18 mouse cellular contexts compared by ENCODE assay signal in genomic region chr4:126228144-126228543, GRCm38 (mm10). TPM values are rescaled to one million over a fixed set of nuclear protein-coding genes. Genes with fewer than 3 reads are reported as not detected.
DNase-seq lines count a peak whose midpoint lies in the region; ATAC-seq and TF ChIP-seq lines count a peak whose summit lies in the region.
"Had no signal": no experiment of that assay in that cellular context is flagged by ENCODE, and none has a peak within 500 bp of the region (broad histone marks: within the 10 kb centered on the region; RNA-seq: fewer than 3 reads in every experiment).

No protein-coding gene starts in this region.

- no peak for TF ChIP-seq CTCF in gastrocnemius, adult 2 months (IDR thresholded peaks at IDR 0.05)
- TF ChIP-seq CTCF in kidney, adult 2 months (conservative IDR thresholded peaks at IDR 0.05; ENCODE audit: insufficient read depth, insufficient read length, low read depth, low read length), result no peak

- 23% methylated on average over 5 of the region's 5 CpGs for WGBS in kidney, embryonic 15.5 days
- 49% methylated on average over 5 of the region's 5 CpGs for WGBS in kidney, adult 2 months

- H3K4me1 ChIP-seq in kidney, embryonic 15.5 days, result peaks cover 18% of the 10 kb centered on the region
- no peaks in the 10 kb centered on the region; the same call in 1 of the 2 replicates for H3K4me1 ChIP-seq in kidney, adult 2 months (ENCODE audit: control insufficient read depth, insufficient read depth, low read length)

- ATAC-seq in kidney, embryonic 15.5 days (replicated peaks; ENCODE audit: low FRiP score), result no peak

- no peaks in the 10 kb centered on the region for H3K9me3 ChIP-seq in kidney, embryonic 15.5 days (replicated peaks)
- H3K9me3 ChIP-seq: hindbrain, embryonic 13.5 days had no signal

- no peak overlapping the region for H3K4me2 ChIP-seq in kidney, embryonic 15.5 days

- H3K27me3 ChIP-seq in kidney, embryonic 15.5 days, result no peaks in the 10 kb centered on the region
- no peaks in the 10 kb centered on the region for H3K27me3 ChIP-seq in kidney, adult 2 months (replicated peaks; ENCODE audit: control insufficient read depth, insufficient read depth, low read length)
- H3K27me3 ChIP-seq: CH12.LX; hindbrain, embryonic 13.5 days had no signal

- TF ChIP-seq POLR2A in kidney, adult 2 months (IDR thresholded peaks at IDR 0.05; ENCODE audit: low read depth, low read length), result no peak

- H3K4me3 ChIP-seq in gastrocnemius, adult 2 months, result no peak overlapping the region
- H3K4me3 ChIP-seq in kidney, embryonic 15.5 days (replicated peaks), result no peak overlapping the region
- H3K4me3 ChIP-seq in kidney, adult 2 months (ENCODE audit: insufficient read depth, low read depth, low read length), result no peak overlapping the region
- H3K4me3 ChIP-seq: erythroblast, embryonic 14.5 days; hindbrain, embryonic 13.5 days had no signal

- peak overlapping the region; percentile 92 for H3K27ac ChIP-seq in gastrocnemius, adult 2 months
- H3K27ac ChIP-seq in kidney, embryonic 15.5 days, result peak overlapping the region; percentile 80
- H3K27ac ChIP-seq in kidney, adult 2 months (ENCODE audit: insufficient read depth, low read depth, low read length), result no peak overlapping the region
- H3K27ac ChIP-seq: liver, embryonic 14.5 days; macrophage had no signal

- no peak overlapping the region for H3K9ac ChIP-seq in kidney, embryonic 15.5 days
- H3K9ac ChIP-seq: hindbrain, embryonic 13.5 days; liver, embryonic 14.5 days had no signal

- intact Hi-C loops in gastrocnemius, adult 2 months (cut with DNase I), result loop anchor here (5.0 kb wide), 1 partner anchor 46 kb away; no protein-coding TSS in a partner anchor

- H3K36me3 ChIP-seq in kidney, embryonic 15.5 days, result peaks cover 35% of the 10 kb centered on the region
- H3K36me3 ChIP-seq in kidney, adult 2 months (ENCODE audit: control insufficient read depth, insufficient read depth, low read length), result no peaks in the 10 kb centered on the region

- DNase-seq in gastrocnemius, adult 2 months, result no peak
- DNase-seq in gastrocnemius, adult 8-10 months (ENCODE audit: low spot score in 2 of 2), result no peak
- no peak for DNase-seq in kidney, adult 2 months
- peak; percentile 64 for DNase-seq in 3T3-L1 (ENCODE audit: low read depth, low spot score)
- DNase-seq in Muller cell, postnatal 12 days (ENCODE audit: inconsistent ontology term), result peak; percentile 63
- DNase-seq in testis, postnatal 14 days (ENCODE audit: low spot score), result no peak
- DNase-seq in layer of hippocampus, adult 9-11 months, result no peak
- DNase-seq: adrenal gland, adult 8-10 months; gastrocnemius, postnatal 25 days; kidney, adult 18-20 months; midbrain, embryonic 14.5 days; thymus, postnatal 4 days had no signal

RNA-seq across cellular contexts. Expression of gene Thrap3, which starts 25.6 kb away (rescaled TPM):
- 100 to 1,000 TPM; 102 to 108 TPM for total RNA-seq in gastrocnemius, adult 2 months (2021)
- total RNA-seq in gastrocnemius, adult 8-10 months (2022), result 100 to 1,000 TPM in 3 of 4 experiments, 10 to 100 TPM in 1; 95.8 to 107 (median 105) TPM
- 219 and 230 TPM in 2 replicates for polyA plus RNA-seq in kidney, embryonic 15.5 days (2015; fragmentation: Nextera tagmentation; extraction: Ambion mirVana)
- 40.4 and 51.0 TPM in 2 replicates for polyA plus RNA-seq in kidney, adult 2 months (2012; rRNA removed)

RNA-seq across cellular contexts. Expression of gene Map7d1, which starts 28.0 kb away (rescaled TPM):
- 100 to 1,000 TPM; 177 to 199 TPM for total RNA-seq in gastrocnemius, adult 2 months (2021)
- 100 to 1,000 TPM; 138 to 195 (median 173) TPM for total RNA-seq in gastrocnemius, adult 8-10 months (2022)
- polyA plus RNA-seq in kidney, embryonic 15.5 days (2015; fragmentation: Nextera tagmentation; extraction: Ambion mirVana), result 39.6 and 40.7 TPM in 2 replicates
- 28.3 and 30.3 TPM in 2 replicates for polyA plus RNA-seq in kidney, adult 2 months (2012; rRNA removed)

RNA-seq across cellular contexts. Expression of gene Trappc3, which starts 34.0 kb away (rescaled TPM):
- 10 to 100 TPM; 18.6 to 24.3 TPM for total RNA-seq in gastrocnemius, adult 2 months (2021)
- 10 to 100 TPM; 19.7 to 23.2 (median 22.3) TPM for total RNA-seq in gastrocnemius, adult 8-10 months (2022)
- 106 and 111 TPM in 2 replicates for polyA plus RNA-seq in kidney, embryonic 15.5 days (2015; fragmentation: Nextera tagmentation; extraction: Ambion mirVana)
- 57.7 and 75.5 TPM in 2 replicates for polyA plus RNA-seq in kidney, adult 2 months (2012; rRNA removed)

RNA-seq across cellular contexts. Expression of gene Col8a2, which starts 58.4 kb away (rescaled TPM):
- total RNA-seq in gastrocnemius, adult 2 months (2021), result 1 to 10 TPM in 1 of 2 experiments, under 1 TPM in 1; 0.74 to 6.0 TPM
- 1 to 10 TPM in 2 of 4 experiments, under 1 TPM in 2; 0.46 to 1.6 (median 1.1) TPM for total RNA-seq in gastrocnemius, adult 8-10 months (2022)
- 10.6 and 15.2 TPM in 2 replicates for polyA plus RNA-seq in kidney, embryonic 15.5 days (2015; fragmentation: Nextera tagmentation; extraction: Ambion mirVana)
- polyA plus RNA-seq in kidney, adult 2 months (2012; rRNA removed), result 0.27 and 0.31 TPM in 2 replicates
- total RNA-seq: CH12.LX had no signal
- polyA plus RNA-seq: erythroblast, embryonic 14.5 days; macrophage had no signal

Comparison
In these comparisons a context has a peak if more than half of its experiments do, and no peak if none do; other contexts are left out.
1. DNase-seq: peak in 3T3-L1 (single experiment) and Muller cell, postnatal 12 days (single experiment); none in gastrocnemius, adult 2 months (single experiment), gastrocnemius, adult 8-10 months (0 of 2), kidney, adult 2 months (single experiment), testis, postnatal 14 days (single experiment) and layer of hippocampus, adult 9-11 months (single experiment).